ENCODE assay signal across 23 mouse cellular contexts in the genomic region with DNA sequence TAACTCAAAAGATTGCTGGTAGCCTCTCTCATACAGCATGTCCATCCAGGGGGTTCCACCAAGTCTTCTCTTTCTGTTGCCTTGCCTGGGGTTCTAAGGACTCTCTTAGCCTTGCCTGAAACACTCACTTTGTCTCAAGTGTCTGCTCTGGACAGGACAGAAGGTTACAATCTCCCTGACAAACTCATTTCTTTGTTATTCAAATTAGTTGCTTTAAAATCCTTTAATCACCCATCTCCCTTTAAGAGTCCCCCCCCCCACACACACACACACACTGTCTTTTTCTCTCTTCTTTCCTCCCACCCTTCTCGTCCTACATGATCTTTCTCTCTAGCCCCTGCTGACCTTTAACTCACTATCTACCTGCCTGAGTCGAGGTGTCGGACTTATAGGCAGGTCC.
"Had no signal": no experiment of that assay in that cellular context is flagged by ENCODE, and none has a peak within 500 bp of the region (broad histone marks: within the 10 kb centered on the region; RNA-seq: fewer than 3 reads in every experiment).

No protein-coding gene starts in this region.

- H3K4me3 ChIP-seq: heart, embryonic 10.5 days; heart, embryonic 12.5 days; hindbrain, embryonic 10.5 days; hindbrain, embryonic 12.5 days; intestine, embryonic 15.5 days; kidney, embryonic 15.5 days; limb, embryonic 13.5 days; limb, embryonic 15.5 days; liver, embryonic 12.5 days had no signal

- H3K27ac ChIP-seq: heart, embryonic 10.5 days; hindbrain, embryonic 10.5 days; hindbrain, embryonic 12.5 days; hindbrain, embryonic 14.5 days; intestine, embryonic 15.5 days; kidney, embryonic 15.5 days; kidney, postnatal 0 days; limb, embryonic 13.5 days; limb, embryonic 15.5 days; liver, embryonic 12.5 days; liver, embryonic 14.5 days had no signal

- DNase-seq: gastrocnemius, postnatal 10 days; gastrocnemius, postnatal 25 days; heart, postnatal 10 days; heart, postnatal 4 days; kidney, adult 18-20 months; kidney, adult 8-10 months; kidney, postnatal 14 days; layer of hippocampus, adult 9-11 months; layer of hippocampus, postnatal 36 days; left cerebral cortex, postnatal 4 days; lung, adult 18-20 months had no signal
